Mouse (Mus musculus): Measurements from ENCODE around the gene Adamts14. TPM values are rescaled to one million over a fixed set of nuclear protein-coding genes. Genes with fewer than 3 reads are reported as not detected.

Adamts14 gene
- polyA plus RNA-seq, 1 experiment from 2014 or later, result 0.74 TPM

GRCm38 (mm10) chr10:61215658-61216057, 57.6 kb downstream of the Adamts14 start:
- no peak overlapping the region for H3K4me3 ChIP-seq
- H3K9me3 ChIP-seq, result 0 out of 2 replicates have a peak, but pooled peaks cover 6% of the 10 kb centered on the region
- peaks cover 12% of the 10 kb centered on the region for H3K4me1 ChIP-seq
- H3K27me3 ChIP-seq (ENCODE audit: insufficient read depth, poor library complexity, severe bottlenecking), result peaks cover 23% of the 10 kb centered on the region
- H3K36me3 ChIP-seq, result no peaks in the 10 kb centered on the region
- 90% methylated on average over 6 of the region's 6 CpGs for WGBS
- no peak overlapping the region for H3K27ac ChIP-seq
- DNase-seq (ENCODE audit: low spot score), result no peak

- no peak for DNase-seq (ENCODE audit: low spot score)
Measured at GRCm38 (mm10) chr10:61212817-61213216, 60.4 kb downstream of the Adamts14 start.

GRCm38 (mm10) chr10:61211743-61212142, 61.5 kb downstream of the Adamts14 start:
- H3K27me3 ChIP-seq (ENCODE audit: insufficient read depth, poor library complexity, severe bottlenecking), result peaks cover 28% of the 10 kb centered on the region

More at GRCm38 (mm10) chr10:61212817-61213216, 60.4 kb downstream of the Adamts14 start:
- no peak overlapping the region for H3K27ac ChIP-seq
- WGBS, result 3% methylated on average over 11 of the region's 11 CpGs
- no peaks in the 10 kb centered on the region for H3K36me3 ChIP-seq
- no peaks in the 10 kb centered on the region for H3K9me3 ChIP-seq
- peaks cover 23% of the 10 kb centered on the region for H3K27me3 ChIP-seq (ENCODE audit: insufficient read depth, poor library complexity, severe bottlenecking)
- peaks cover 19% of the 10 kb centered on the region for H3K4me1 ChIP-seq
- peak overlapping the region; percentile 3; the same call in 1 of the 2 replicates for H3K4me3 ChIP-seq

GRCm38 (mm10) chr10:61211105-61211504, 62.1 kb downstream of the Adamts14 start:
- H3K36me3 ChIP-seq, result no peaks in the 10 kb centered on the region
- H3K27ac ChIP-seq, result no peak overlapping the region
- no peak overlapping the region for H3K4me3 ChIP-seq
- H3K27me3 ChIP-seq (ENCODE audit: insufficient read depth, poor library complexity, severe bottlenecking), result peaks cover 30% of the 10 kb centered on the region
- WGBS, result 77% methylated on average over 4 of the region's 4 CpGs
- DNase-seq (ENCODE audit: low spot score), result no peak
- peaks cover 16% of the 10 kb centered on the region for H3K4me1 ChIP-seq
- no peaks in the 10 kb centered on the region for H3K9me3 ChIP-seq

More at GRCm38 (mm10) chr10:61211743-61212142, 61.5 kb downstream of the Adamts14 start:
- Histone ChIP-seq H3K9me3 (no peaks in the 10 kb centered on the region), H3K36me3 (no peaks in the 10 kb centered on the region), H3K27ac (no peak overlapping the region), H3K4me3 (no peak overlapping the region), H3K4me1 (peaks cover 19% of the 10 kb centered on the region)
- no peak for DNase-seq (ENCODE audit: low spot score)
- 11% methylated on average over 13 of the region's 13 CpGs for WGBS

- no peak overlapping the region for H3K4me3 ChIP-seq
- H3K4me1 ChIP-seq, result peaks cover 25% of the 10 kb centered on the region
- H3K27ac ChIP-seq, result no peak overlapping the region
- DNase-seq (ENCODE audit: low spot score), result no peak
- 75% methylated on average over 9 of the region's 9 CpGs for WGBS
- H3K36me3 ChIP-seq, result no peaks in the 10 kb centered on the region
- H3K9me3 ChIP-seq, result no peaks in the 10 kb centered on the region
- peaks cover 36% of the 10 kb centered on the region for H3K27me3 ChIP-seq (ENCODE audit: insufficient read depth, poor library complexity, severe bottlenecking)
Measured at GRCm38 (mm10) chr10:61208114-61208684, 65.0 kb downstream of the Adamts14 start.

GRCm38 (mm10) chr10:61203930-61204329, 69.3 kb downstream of the Adamts14 start:
- WGBS, result 40% methylated on average over 3 of the region's 3 CpGs
- Histone ChIP-seq H3K9me3 (no peaks in the 10 kb centered on the region), H3K27me3 (ENCODE audit: insufficient read depth, poor library complexity, severe bottlenecking) (peaks cover 33% of the 10 kb centered on the region), H3K36me3 (no peaks in the 10 kb centered on the region), H3K27ac (no peak overlapping the region), H3K4me1 (peaks cover 36% of the 10 kb centered on the region), H3K4me3 (no peak overlapping the region)
- no peak for DNase-seq (ENCODE audit: low spot score)

GRCm38 (mm10) chr10:61201596-61202318, 71.5 kb downstream of the Adamts14 start:
- Histone ChIP-seq H3K4me1 (peaks cover 28% of the 10 kb centered on the region), H3K27me3 (ENCODE audit: insufficient read depth, poor library complexity, severe bottlenecking) (peaks cover 36% of the 10 kb centered on the region), H3K36me3 (no peaks in the 10 kb centered on the region), H3K4me3 (no peak overlapping the region), H3K27ac (no peak overlapping the region), H3K9me3 (no peaks in the 10 kb centered on the region)
- WGBS, result 68% methylated on average over 12 of the region's 12 CpGs
- DNase-seq (ENCODE audit: low spot score), result no peak

- Histone ChIP-seq H3K4me1 (peaks cover 28% of the 10 kb centered on the region), H3K4me3 (no peak overlapping the region), H3K27ac (no peak overlapping the region), H3K27me3 (ENCODE audit: insufficient read depth, poor library complexity, severe bottlenecking) (peaks cover 33% of the 10 kb centered on the region), H3K36me3 (no peaks in the 10 kb centered on the region), H3K9me3 (no peaks in the 10 kb centered on the region)
- WGBS, result 55% methylated on average over 9 of the region's 9 CpGs
- no peak for DNase-seq (ENCODE audit: low spot score)
Measured at GRCm38 (mm10) chr10:61200998-61201397, 72.2 kb downstream of the Adamts14 start.

- Histone ChIP-seq H3K27ac (no peak overlapping the region), H3K27me3 (ENCODE audit: insufficient read depth, poor library complexity, severe bottlenecking) (peaks cover 32% of the 10 kb centered on the region), H3K36me3 (no peaks in the 10 kb centered on the region), H3K9me3 (no peaks in the 10 kb centered on the region), H3K4me3 (no peak overlapping the region), H3K4me1 (peaks cover 28% of the 10 kb centered on the region)
- WGBS, result 79% methylated on average over 7 of the region's 7 CpGs
- no peak for DNase-seq (ENCODE audit: low spot score)
Measured at GRCm38 (mm10) chr10:61200232-61200820, 72.9 kb downstream of the Adamts14 start.

- WGBS, result 33% methylated on average over 11 of the region's 11 CpGs
- Histone ChIP-seq H3K4me3 (no peak overlapping the region), H3K27me3 (ENCODE audit: insufficient read depth, poor library complexity, severe bottlenecking) (peaks cover 32% of the 10 kb centered on the region)
Measured at GRCm38 (mm10) chr10:61199566-61200213, 73.5 kb downstream of the Adamts14 start.

GRCm38 (mm10) chr10:61195718-61196291, 77.4 kb downstream of the Adamts14 start:
- no peak for DNase-seq (ENCODE audit: low spot score)
- H3K27me3 ChIP-seq (ENCODE audit: insufficient read depth, poor library complexity, severe bottlenecking), result peaks cover 15% of the 10 kb centered on the region
- H3K4me3 ChIP-seq, result no peak overlapping the region
- H3K4me1 ChIP-seq, result peaks cover 8% of the 10 kb centered on the region
- no peaks in the 10 kb centered on the region for H3K36me3 ChIP-seq
- H3K27ac ChIP-seq, result no peak overlapping the region
- H3K9me3 ChIP-seq, result no peaks in the 10 kb centered on the region
- 78% methylated on average over 5 of the region's 5 CpGs for WGBS

More at GRCm38 (mm10) chr10:61199566-61200213, 73.5 kb downstream of the Adamts14 start:
- H3K27ac ChIP-seq, result no peak overlapping the region
- peaks cover 28% of the 10 kb centered on the region for H3K4me1 ChIP-seq
- H3K36me3 ChIP-seq, result no peaks in the 10 kb centered on the region
- peak; percentile 85 for DNase-seq (ENCODE audit: low spot score)
- H3K9me3 ChIP-seq, result no peaks in the 10 kb centered on the region

GRCm38 (mm10) chr10:61195216-61195615, 78.0 kb downstream of the Adamts14 start:
- 86% methylated on average over 8 of the region's 8 CpGs for WGBS
- Histone ChIP-seq H3K36me3 (no peaks in the 10 kb centered on the region), H3K4me3 (no peak overlapping the region), H3K27ac (no peak overlapping the region), H3K27me3 (ENCODE audit: insufficient read depth, poor library complexity, severe bottlenecking) (peaks cover 15% of the 10 kb centered on the region), H3K4me1 (peaks cover 7% of the 10 kb centered on the region; the same call in 1 of the 2 replicates), H3K9me3 (no peaks in the 10 kb centered on the region)
- no peak for DNase-seq (ENCODE audit: low spot score)
